Mouse (Mus musculus) lung, postnatal 0 days (tissue): ENCODE results near the gene Col8a2.

Experiments
- CTCF ChIP-seq: IDR thresholded peaks from 2 replicates; pipeline ENCODE4 v1.5.1; 2016; ENCODE audit warnings: antibody characterized with exemption, mild to moderate bottlenecking
- EP300 ChIP-seq: IDR thresholded peaks from 2 replicates; pipeline ENCODE4 v1.6.1; 2016; ENCODE audit warnings: antibody characterized with exemption, mild to moderate bottlenecking, control low read depth

DNA sequence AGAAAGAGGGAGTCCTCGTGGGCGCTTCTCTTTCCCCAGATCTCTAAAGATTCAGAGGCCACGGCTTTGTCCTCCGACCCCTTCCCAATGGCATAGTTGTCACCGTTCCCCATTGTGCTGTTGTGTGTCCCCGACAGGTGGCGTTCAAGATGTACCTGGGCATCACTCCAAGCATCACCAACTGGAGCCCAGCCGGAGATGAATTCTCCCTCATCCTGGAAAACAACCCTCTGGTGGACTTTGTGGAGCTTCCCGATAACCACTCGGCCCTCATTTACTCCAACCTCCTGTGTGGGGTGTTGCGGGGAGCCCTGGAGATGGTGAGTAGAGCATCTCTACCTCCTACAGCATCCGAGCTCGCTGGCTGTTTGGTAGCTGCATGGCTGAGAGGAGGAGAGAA, 12.8 kb upstream of the Col8a2 start:
- no peak for TF ChIP-seq CTCF
- TF ChIP-seq EP300 = no peak
